Mouse (Mus musculus) large intestine, adult 2 months (tissue): ENCODE measurements around the gene Enpp6. TPM values are rescaled to one million over a fixed set of nuclear protein-coding genes. Genes with fewer than 3 reads are reported as not detected.

ENCODE experiments used
- DNase-seq: peaks from one replicate; pipeline ENCODE4 v3.0.0-alpha.2; 2012; ENCODE audit warnings: low read depth, low spot score
- WGBS: fragments of 180-500 bp; shearing (Covaris S2); methylation state at CpG from one replicate; pipeline ENCODE4 v1.1.7; 2018; 5-methylcytosine and 5-hydroxymethylcytosine counted together
- polyA plus RNA-seq: library from polyadenylated mRNA; depleted of rRNA; stranded (reverse); fragments of >200 nt; gene quantifications from 2 replicates; pipeline ENCODE4 v1.2.3, GENCODE M21; 2012; rRNA removed

Gene Enpp6
- 0.64 and 3.1 TPM in 2 replicates for polyA plus RNA-seq

DNA sequence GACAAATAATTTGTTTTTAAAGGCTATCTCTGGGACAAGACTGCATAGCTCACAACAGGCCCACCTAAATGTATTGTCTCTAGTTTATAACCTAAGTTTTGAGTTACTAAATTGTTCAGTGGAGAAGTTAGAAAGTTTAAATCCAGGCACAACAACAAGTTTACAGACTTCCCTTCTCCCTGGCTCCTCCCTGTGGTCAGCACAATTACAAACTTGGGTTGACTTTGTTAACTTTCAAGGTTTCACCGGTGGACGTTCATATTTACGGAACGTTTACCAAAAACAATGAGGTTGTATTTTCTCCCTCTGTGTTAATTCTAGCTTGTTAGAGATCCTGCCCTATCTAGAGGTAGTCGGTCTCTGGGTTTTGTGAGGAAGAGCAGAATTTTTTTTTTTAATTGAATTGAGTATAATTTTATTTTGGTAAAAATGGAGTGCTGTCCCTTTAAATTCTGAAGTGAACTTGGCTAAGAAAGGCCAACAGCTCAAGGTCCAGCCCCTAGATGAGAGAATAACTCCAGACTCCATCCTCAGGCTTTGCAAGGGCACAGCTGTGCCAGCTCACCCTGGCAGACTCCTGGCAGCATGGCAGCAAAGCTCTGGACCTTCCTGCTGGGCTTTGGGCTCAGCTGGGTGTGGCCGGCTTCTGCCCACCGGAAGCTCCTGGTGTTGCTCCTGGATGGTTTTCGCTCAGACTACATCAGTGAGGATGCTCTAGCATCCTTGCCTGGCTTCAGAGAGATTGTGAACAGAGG is at the start of gene Enpp6:
Gene Enpp6, plus strand, starts transcription at position 502 of the 755 bp plus-strand sequence.
- DNase-seq, result no peak
- 66% methylated on average over 8 of the region's 8 CpGs for WGBS

DNA sequence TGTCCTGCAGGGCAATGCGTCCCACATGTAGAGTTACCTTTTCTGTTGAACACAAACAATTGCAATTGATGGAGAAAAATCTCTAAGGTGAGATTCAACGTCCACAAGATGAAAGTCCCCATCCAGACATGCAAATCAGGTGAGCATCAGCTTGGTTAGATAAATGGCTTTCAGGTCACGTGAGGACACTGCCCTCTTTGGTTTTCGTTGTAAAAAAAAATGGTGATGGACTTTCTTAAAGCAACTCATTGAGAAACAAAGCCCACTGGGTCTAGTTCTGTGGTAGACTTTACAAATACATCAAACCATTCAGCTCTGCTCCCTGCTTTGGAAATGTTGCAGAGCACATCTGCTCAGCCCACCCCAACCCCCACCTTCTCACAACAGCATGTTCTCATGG is 48.5 kb upstream of the Enpp6 start:
- WGBS, result 88% methylated on average over 4 of the region's 4 CpGs
- DNase-seq, result no peak

- DNase-seq, result peak; percentile 63
- 45% methylated on average over 11 of the region's 11 CpGs for WGBS
Measured at GRCm38 (mm10) chr8:46941295-46941694, 45.4 kb upstream of the Enpp6 start.

DNA sequence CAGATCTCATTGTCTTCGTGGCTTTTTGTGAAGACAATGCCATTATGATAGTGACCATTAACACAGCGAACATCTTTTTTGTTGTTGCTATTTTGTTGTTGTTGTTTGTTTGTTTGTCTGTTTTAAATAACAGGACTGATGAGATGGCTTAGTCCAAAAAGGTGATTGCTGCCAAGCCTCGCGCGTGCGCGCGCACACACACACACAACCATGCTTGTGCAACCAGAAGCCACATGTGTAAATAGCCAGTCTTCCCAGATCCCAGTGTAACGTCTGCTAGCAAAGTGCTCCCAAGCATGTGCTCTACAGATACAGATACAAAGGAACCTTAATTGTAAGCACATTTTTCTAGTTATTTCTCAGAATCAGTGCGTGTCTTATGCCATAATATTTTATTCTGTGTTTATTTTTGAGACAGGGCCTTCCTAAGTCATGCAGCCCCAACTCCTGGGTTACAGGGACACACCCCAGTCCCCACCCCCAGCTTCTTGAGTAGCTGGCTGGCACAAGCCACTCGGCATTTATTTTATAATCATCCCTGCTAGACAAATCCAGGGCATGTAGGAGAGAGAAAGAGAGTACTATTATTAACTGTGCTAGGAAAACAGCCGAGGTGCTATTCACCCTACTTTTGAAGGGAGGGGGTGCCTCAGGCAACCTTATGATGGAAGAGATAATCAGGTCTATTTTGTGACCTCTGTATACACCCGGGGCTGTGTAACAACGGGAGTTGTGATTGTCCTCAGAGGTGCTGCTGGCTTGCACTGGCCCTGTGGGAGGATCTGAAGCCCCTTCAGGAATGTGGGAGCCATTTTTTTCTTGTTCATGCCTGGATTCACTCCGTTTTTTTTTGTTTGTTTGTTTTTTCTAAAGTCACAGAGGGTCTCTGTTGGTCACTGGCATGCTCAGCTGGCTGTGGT is 44.7 kb upstream of the Enpp6 start:
- 56% methylated on average over 15 of the region's 15 CpGs for WGBS
- no peak for DNase-seq

GRCm38 (mm10) chr8:46942651-46943024 is 44.0 kb upstream of the Enpp6 start:
- whole genome bisulfite sequencing, result 94% methylated on average over 11 of the region's 11 CpGs
- no peak for DNase-seq

- WGBS, result 90% methylated on average over 4 of the region's 4 CpGs
Measured at GRCm38 (mm10) chr8:46943337-46943736, 43.4 kb upstream of the Enpp6 start.

DNA sequence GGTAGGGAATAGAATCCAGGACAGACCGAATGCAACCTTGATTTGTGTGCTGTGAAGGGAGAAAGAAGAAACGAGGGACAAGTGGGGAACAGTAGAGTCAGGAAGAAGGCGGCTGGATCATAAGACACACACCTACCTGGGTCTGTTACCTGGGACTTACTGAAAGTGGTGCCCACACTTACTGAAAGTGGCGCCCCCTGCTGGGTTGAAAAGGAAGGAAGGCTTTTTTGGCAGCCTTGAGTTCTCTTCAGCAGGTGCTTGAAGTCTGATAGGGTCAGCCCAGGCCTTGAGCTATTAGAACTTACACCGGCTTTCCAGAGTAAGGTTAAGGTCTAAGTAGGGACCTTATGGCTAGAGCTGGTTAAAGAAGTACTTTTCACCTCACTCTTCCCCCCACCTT is 40.5 kb upstream of the Enpp6 start:
- peak; percentile 31 for DNase-seq
- 73% methylated on average over 5 of the region's 5 CpGs for WGBS

More at GRCm38 (mm10) chr8:46943337-46943736, 43.4 kb upstream of the Enpp6 start:
- no peak for DNase-seq

DNA sequence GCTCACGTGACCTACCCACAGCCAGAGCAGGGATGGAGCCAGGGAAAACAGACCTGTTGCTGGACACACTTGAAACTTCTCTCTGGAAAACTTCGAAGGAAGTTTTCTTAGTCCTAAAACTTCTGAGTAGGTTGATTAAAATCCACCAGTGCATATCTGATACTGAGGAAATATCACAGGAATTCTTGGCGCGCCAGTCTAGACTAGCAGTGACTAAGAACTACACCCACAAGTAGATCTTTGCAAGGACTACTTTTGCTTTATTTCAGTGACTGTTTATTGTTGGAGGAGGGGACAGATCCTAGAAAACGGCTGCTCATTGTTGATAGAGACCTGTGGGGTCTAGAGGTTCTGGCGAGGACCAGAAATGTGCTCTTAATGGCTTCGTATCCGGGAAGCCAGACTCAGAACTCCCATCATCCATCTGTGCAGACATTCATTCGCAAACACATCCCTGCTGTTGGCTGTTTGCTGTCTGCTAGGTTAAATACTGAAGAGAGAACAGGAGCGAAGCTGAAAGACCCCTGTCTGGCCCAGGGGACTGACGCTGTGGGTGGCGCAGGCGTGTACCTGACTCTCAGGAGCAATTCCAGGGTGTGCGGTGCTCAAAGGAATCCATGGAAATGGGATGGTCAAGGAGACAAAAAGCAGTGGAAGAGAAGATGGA is 38.5 kb upstream of the Enpp6 start:
- no peak for DNase-seq
- 78% methylated on average over 14 of the region's 14 CpGs for WGBS

DNA sequence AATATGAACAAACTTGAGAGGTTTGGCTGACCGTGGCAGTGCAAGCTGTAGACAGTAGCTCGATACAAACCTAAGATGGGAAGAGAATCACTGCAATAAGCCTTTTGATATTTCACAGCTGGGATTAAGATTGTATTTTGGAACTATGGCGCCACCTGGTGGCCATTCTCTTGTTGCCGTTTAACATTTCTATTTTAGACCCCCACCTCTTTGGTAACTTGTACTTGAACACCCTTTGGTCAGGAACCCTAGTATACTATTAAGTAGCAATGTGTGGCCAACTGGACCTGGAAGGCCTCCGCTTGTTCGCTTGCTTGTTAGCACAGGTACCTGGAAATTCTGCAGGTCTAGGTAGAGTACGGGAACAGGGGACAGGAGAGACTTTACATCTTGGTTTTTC is 33.2 kb upstream of the Enpp6 start:
- 22% methylated on average over 7 of the region's 7 CpGs for WGBS
- peak; percentile 27 for DNase-seq

DNA sequence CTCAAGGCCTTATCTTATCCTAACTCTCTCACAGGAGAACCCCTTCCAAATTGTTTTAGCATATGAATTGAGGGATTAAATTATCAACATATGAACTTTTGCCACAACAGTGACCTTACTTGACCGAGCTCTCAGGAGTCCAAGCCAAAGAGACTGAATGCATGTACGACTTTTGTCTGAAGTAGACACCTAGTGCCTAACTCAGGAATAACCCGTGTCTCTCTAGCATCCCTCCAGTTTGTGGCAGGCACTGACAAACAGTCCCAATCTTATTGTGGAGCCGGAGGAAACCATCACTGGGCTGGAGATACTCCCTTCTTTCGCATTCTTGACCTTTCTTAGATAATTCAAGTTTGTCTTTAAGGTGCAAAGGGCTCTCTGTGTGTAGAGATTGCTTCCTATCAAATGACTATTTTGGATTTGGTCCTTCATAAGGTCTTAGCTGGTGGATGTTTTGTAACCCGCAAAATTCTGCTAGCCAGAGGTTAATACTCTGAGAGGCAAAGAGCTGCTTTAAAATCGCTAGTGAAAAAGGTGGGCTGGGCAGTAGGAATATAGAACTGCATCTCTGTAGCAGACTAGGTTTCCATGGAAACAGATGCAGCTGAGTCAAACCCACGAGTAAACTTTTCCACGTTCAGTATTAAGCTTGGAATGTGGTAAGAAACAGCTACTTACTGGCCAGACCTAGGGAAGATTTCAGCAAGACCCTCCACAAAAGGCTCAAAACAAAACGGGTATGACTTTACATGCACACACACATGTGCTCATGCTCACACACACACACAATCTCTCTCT is 23.9 kb upstream of the Enpp6 start:
- WGBS, result 59% methylated on average over 10 of the region's 10 CpGs
- no peak for DNase-seq

- DNase-seq, result no peak
- WGBS, result 70% methylated on average over 8 of the region's 8 CpGs
Measured at GRCm38 (mm10) chr8:46963619-46964145, 23.0 kb upstream of the Enpp6 start.

- 78% methylated on average over 14 of the region's 14 CpGs for WGBS
- no peak for DNase-seq
Measured at GRCm38 (mm10) chr8:46965812-46966211, 20.9 kb upstream of the Enpp6 start.

- 97% methylated on average over 3 of the region's 3 CpGs for WGBS
- no peak for DNase-seq
Measured at GRCm38 (mm10) chr8:46968721-46969120, 18.0 kb upstream of the Enpp6 start.

GRCm38 (mm10) chr8:46969386-46969785 is 17.3 kb upstream of the Enpp6 start:
- DNase-seq, result no peak

DNA sequence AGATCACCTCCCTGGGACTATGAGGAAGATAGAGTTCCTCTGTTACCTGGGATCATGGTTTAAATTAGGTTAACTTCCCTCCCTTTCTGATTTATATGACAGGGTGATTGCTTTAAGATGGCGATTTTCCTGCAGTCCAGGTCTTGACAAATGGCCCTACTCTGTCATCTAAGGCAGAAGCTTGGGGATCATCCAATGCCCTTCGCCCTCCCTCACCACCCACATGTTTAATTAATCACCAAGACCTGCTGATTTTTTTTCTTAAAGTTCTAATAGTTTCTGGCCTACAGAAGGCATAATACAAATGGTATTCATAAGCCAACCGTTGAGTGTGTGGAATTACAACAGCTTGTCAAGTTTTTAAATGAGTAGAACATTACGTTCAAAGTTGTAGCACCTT is 9.3 kb upstream of the Enpp6 start:
- DNase-seq, result no peak
- 83% methylated on average over 4 of the region's 4 CpGs for WGBS

More at GRCm38 (mm10) chr8:46969386-46969785, 17.3 kb upstream of the Enpp6 start:
- WGBS, result 51% methylated on average over 2 of the region's 2 CpGs

DNA sequence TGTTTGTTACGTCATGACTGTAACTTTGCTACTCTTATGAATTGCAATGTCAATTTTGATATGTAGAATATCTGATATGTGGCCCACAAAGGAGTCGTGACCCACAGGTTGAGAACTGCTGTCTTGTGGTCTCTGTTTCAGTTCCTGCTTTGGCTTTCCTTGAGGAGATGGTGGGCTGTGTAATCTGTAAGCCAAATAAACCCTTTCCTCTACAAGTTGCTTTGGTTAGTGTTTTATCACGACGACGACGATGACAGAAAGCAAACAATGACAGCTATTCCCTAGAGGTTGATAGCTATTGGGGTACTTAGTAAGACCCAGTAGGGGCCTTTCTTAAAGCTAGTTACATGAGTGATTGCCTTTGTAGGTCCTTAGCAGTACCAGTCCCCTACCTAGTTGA is 4.5 kb upstream of the Enpp6 start:
- DNase-seq, result no peak
- 69% methylated on average over 6 of the region's 6 CpGs for WGBS

GRCm38 (mm10) chr8:46982770-46983169 is 3.9 kb upstream of the Enpp6 start:
- 62% methylated on average over 4 of the region's 4 CpGs for WGBS
- DNase-seq, result no peak

DNA sequence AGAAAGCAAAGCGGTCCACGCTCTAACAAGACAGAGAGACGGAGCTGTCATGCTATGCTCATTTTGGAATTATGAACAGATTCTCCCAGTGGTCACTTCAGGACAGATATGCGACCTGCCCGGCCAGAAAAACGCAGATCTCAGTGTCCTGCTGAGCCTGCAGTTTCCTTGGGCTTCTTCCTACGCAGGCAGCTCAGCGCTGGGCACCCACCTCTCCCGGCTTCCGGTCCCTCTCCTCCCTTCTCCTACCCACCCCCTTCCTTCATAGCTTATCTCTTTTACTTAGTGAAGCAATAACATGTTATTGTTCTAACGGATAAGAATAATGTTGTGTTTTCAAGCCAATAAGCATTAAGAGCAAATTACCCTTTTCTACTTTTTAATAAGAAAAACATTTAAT is 2.0 kb upstream of the Enpp6 start:
- DNase-seq, result no peak
- WGBS, result 82% methylated on average over 11 of the region's 11 CpGs

- WGBS, result 71% methylated on average over 6 of the region's 6 CpGs
- no peak for DNase-seq
Measured at GRCm38 (mm10) chr8:46988366-46988765, 1.7 kb downstream of the Enpp6 start.
